ENCODE assay signal across 9 mouse cellular contexts in the genomic region with DNA sequence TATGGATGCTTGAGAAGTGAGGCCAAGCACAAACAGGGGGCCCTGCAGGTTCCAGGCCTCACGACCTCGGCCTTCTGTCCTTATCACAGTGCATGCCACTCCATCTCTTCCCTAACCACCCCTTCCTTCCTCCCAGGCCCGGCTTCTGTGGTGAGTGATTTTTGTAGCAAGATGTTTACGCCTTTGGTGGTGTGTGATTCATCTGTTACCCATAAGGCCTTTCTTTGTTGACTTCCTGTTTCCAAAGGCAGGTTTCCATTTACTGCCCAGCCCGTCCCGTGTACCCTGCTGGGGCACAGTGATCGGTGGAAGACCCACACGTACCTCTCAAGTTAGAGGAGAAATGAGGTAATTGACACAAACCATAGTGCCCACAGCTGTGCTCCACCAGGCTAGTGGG. TPM values are rescaled to one million over a fixed set of nuclear protein-coding genes. Genes with fewer than 3 reads are reported as not detected.
DNase-seq lines count a peak whose midpoint lies in the region; ATAC-seq and TF ChIP-seq lines count a peak whose summit lies in the region.
"Had no signal": no experiment of that assay in that cellular context is flagged by ENCODE, and none has a peak within 500 bp of the region (broad histone marks: within the 10 kb centered on the region; RNA-seq: fewer than 3 reads in every experiment).

No protein-coding gene starts in this region.

- H3K27me3 ChIP-seq in heart, postnatal 0 days (ENCODE audit: control insufficient read depth, insufficient read depth, low read length) = no peaks in the 10 kb centered on the region
- no peaks in the 10 kb centered on the region for H3K27me3 ChIP-seq in lung, embryonic 15.5 days
- H3K27me3 ChIP-seq: neural tube, embryonic 13.5 days had no signal

- no peak overlapping the region for H3K4me2 ChIP-seq in heart, postnatal 0 days (ENCODE audit: low read depth, low read length)
- H3K4me2 ChIP-seq in lung, embryonic 15.5 days = no peak overlapping the region
- H3K4me2 ChIP-seq: neural tube, embryonic 13.5 days had no signal

- no peak for TF ChIP-seq CTCF in heart, postnatal 0 days (IDR thresholded peaks at IDR 0.05; ENCODE audit: low read depth)

- no peaks in the 10 kb centered on the region for H3K9me3 ChIP-seq in heart, postnatal 0 days (replicated peaks; ENCODE audit: control insufficient read depth, low read length)
- H3K9me3 ChIP-seq in lung, embryonic 15.5 days = no peaks in the 10 kb centered on the region
- H3K9me3 ChIP-seq: neural tube, embryonic 13.5 days had no signal

- no peak overlapping the region for H3K4me3 ChIP-seq in heart, postnatal 0 days (ENCODE audit: low read depth, low read length)
- no peak overlapping the region for H3K4me3 ChIP-seq in lung, embryonic 15.5 days
- H3K4me3 ChIP-seq: neural tube, embryonic 13.5 days had no signal

- WGBS in heart, postnatal 0 days = 42% methylated on average over 8 of the region's 8 CpGs
- 68% methylated on average over 8 of the region's 8 CpGs for WGBS in lung, embryonic 15.5 days

- no peaks in the 10 kb centered on the region for H3K36me3 ChIP-seq in heart, postnatal 0 days (replicated peaks; ENCODE audit: control insufficient read depth, insufficient read depth, low read length)
- no peaks in the 10 kb centered on the region for H3K36me3 ChIP-seq in lung, embryonic 15.5 days
- H3K36me3 ChIP-seq: neural tube, embryonic 13.5 days had no signal

- TF ChIP-seq EP300 in heart, postnatal 0 days (IDR thresholded peaks at IDR 0.05; ENCODE audit: low read depth) = 0 out of 2 replicates have a peak, but pooled peaks have one; percentile 42

- H3K4me1 ChIP-seq in heart, postnatal 0 days (ENCODE audit: control insufficient read depth, insufficient read depth) = peaks cover 20% of the 10 kb centered on the region
- H3K4me1 ChIP-seq in lung, embryonic 15.5 days = peaks cover 14% of the 10 kb centered on the region

- H3K9ac ChIP-seq in heart, postnatal 0 days (replicated peaks; ENCODE audit: low read depth, low read length) = no peak overlapping the region
- no peak overlapping the region for H3K9ac ChIP-seq in lung, embryonic 15.5 days
- H3K9ac ChIP-seq: neural tube, embryonic 13.5 days had no signal

- H3K27ac ChIP-seq in heart, postnatal 0 days (ENCODE audit: low read depth) = no peak overlapping the region; the same call in 1 of the 2 replicates
- H3K27ac ChIP-seq in lung, embryonic 15.5 days = peak overlapping the region; percentile 64
- H3K27ac ChIP-seq: neural tube, embryonic 13.5 days had no signal

- peak; percentile 14; the same call in 1 of the 2 replicates for ATAC-seq in heart, postnatal 0 days (ENCODE audit: insufficient read depth, low read depth)
- peak; percentile 67; the same call in 1 of the 2 replicates for ATAC-seq in lung, embryonic 15.5 days (ENCODE audit: borderline replicate concordance, extremely low read depth, low FRiP score, low TSS enrichment)

- DNase-seq in adrenal gland, adult 8-10 months = peak; percentile 29
- DNase-seq in adrenal gland, postnatal 10 days = no peak
- peak; percentile 29 for DNase-seq in heart, postnatal 0 days (ENCODE audit: low spot score)
- peak; percentile 36 to 65 for DNase-seq in spleen, postnatal 4 days (ENCODE audit: low spot score in 2 of 2)
- DNase-seq in ovary, postnatal 36 days (ENCODE audit: low spot score) = no peak
- no peak for DNase-seq in testis, postnatal 10 days (ENCODE audit: low spot score)
- DNase-seq in ovary, postnatal 10 days (ENCODE audit: low spot score) = no peak

RNA-seq across cellular contexts. Expression of a gene that starts 29.1 kb away (rescaled TPM):
- total RNA-seq in adrenal gland, adult 8-10 months (2022) = 1 to 10 TPM in 2 of 4 experiments, under 1 TPM in 2; 0.38 to 2.2 (median 0.84) TPM
- under 1 TPM; 0.39 to 0.63 TPM for total RNA-seq in adrenal gland, postnatal 10 days (2021)
- total RNA-seq in heart, postnatal 0 days (2014; rRNA removed; ENCODE audit: low replicate concordance) = 0.77 TPM in 1 of 2 replicates, not detected in the other
- 0.18 and 0.58 TPM in 2 replicates for polyA plus RNA-seq in heart, postnatal 0 days (2015; fragmentation: Nextera tagmentation; extraction: Ambion mirVana)
- 6.3 TPM in 2 replicates for polyA plus RNA-seq in lung, embryonic 15.5 days (2015; fragmentation: Nextera tagmentation; extraction: Ambion mirVana)

RNA-seq across cellular contexts. Expression of a gene that starts 29.4 kb away (rescaled TPM):
- 10 to 100 TPM in 2 of 4 experiments, 1 to 10 TPM in 2; 4.1 to 36.6 (median 13.7) TPM for total RNA-seq in adrenal gland, adult 8-10 months (2022)
- total RNA-seq in adrenal gland, postnatal 10 days (2021) = 10 to 100 TPM; 11.2 to 21.6 TPM
- total RNA-seq in heart, postnatal 0 days (2014; rRNA removed; ENCODE audit: low replicate concordance) = 6.2 and 12.8 TPM in 2 replicates
- 4.0 and 4.1 TPM in 2 replicates for polyA plus RNA-seq in heart, postnatal 0 days (2015; fragmentation: Nextera tagmentation; extraction: Ambion mirVana)
- polyA plus RNA-seq in lung, embryonic 15.5 days (2015; fragmentation: Nextera tagmentation; extraction: Ambion mirVana) = 80.6 and 89.1 TPM in 2 replicates

RNA-seq across cellular contexts. Expression of a gene that starts 39.6 kb away (rescaled TPM):
- total RNA-seq in adrenal gland, adult 8-10 months (2022) = 10 to 100 TPM; 53.1 to 81.6 (median 58.8) TPM
- total RNA-seq in adrenal gland, postnatal 10 days (2021) = 10 to 100 TPM; 39.1 to 42.0 TPM
- 54.3 and 69.7 TPM in 2 replicates for total RNA-seq in heart, postnatal 0 days (2014; rRNA removed; ENCODE audit: low replicate concordance)
- polyA plus RNA-seq in heart, postnatal 0 days (2015; fragmentation: Nextera tagmentation; extraction: Ambion mirVana) = 41.5 and 46.4 TPM in 2 replicates
- 50.1 TPM in 2 replicates for polyA plus RNA-seq in lung, embryonic 15.5 days (2015; fragmentation: Nextera tagmentation; extraction: Ambion mirVana)

RNA-seq across cellular contexts. Expression of a gene that starts 46.0 kb away (rescaled TPM):
- 100 to 1,000 TPM; 116 to 131 (median 127) TPM for total RNA-seq in adrenal gland, adult 8-10 months (2022)
- 100 to 1,000 TPM; 105 to 108 TPM for total RNA-seq in adrenal gland, postnatal 10 days (2021)
- total RNA-seq in heart, postnatal 0 days (2014; rRNA removed; ENCODE audit: low replicate concordance) = 101 and 109 TPM in 2 replicates
- polyA plus RNA-seq in heart, postnatal 0 days (2015; fragmentation: Nextera tagmentation; extraction: Ambion mirVana) = 16.5 and 16.7 TPM in 2 replicates
- polyA plus RNA-seq in lung, embryonic 15.5 days (2015; fragmentation: Nextera tagmentation; extraction: Ambion mirVana) = 25.6 and 27.5 TPM in 2 replicates

RNA-seq across cellular contexts. Expression of a gene that starts 48.6 kb away (rescaled TPM):
- 1 to 10 TPM; 2.0 to 4.1 (median 2.3) TPM for total RNA-seq in adrenal gland, adult 8-10 months (2022)
- total RNA-seq in adrenal gland, postnatal 10 days (2021) = 10 to 100 TPM in 1 of 2 experiments, 1 to 10 TPM in 1; 7.5 to 18.2 TPM
- total RNA-seq in heart, postnatal 0 days (2014; rRNA removed; ENCODE audit: low replicate concordance) = 5.8 TPM in 1 of 2 replicates, not detected in the other
- polyA plus RNA-seq in heart, postnatal 0 days (2015; fragmentation: Nextera tagmentation; extraction: Ambion mirVana) = 0.67 and 0.72 TPM in 2 replicates
- 5.2 and 5.3 TPM in 2 replicates for polyA plus RNA-seq in lung, embryonic 15.5 days (2015; fragmentation: Nextera tagmentation; extraction: Ambion mirVana)

Comparison
In these comparisons a context has a peak if more than half of its experiments do, and no peak if none do; other contexts are left out.
1. DNase-seq: peak in adrenal gland, adult 8-10 months (single experiment), heart, postnatal 0 days (single experiment) and spleen, postnatal 4 days (2 of 2); none in adrenal gland, postnatal 10 days (single experiment), ovary, postnatal 36 days (single experiment), testis, postnatal 10 days (single experiment) and ovary, postnatal 10 days (single experiment).